Mouse (Mus musculus) neural tube, embryonic 14.5 days (tissue): ENCODE results near the gene Srsf2. TPM values are rescaled to one million over a fixed set of nuclear protein-coding genes. Genes with fewer than 3 reads are reported as not detected.

Experiments
- ATAC-seq: fragments of 200-750 bp; cut with Nextera tagmentation; 2 replicates; pipeline ENCODE4 v1.8.0; 2017; ENCODE audit warnings: low read depth, mild to moderate bottlenecking, moderate TSS enrichment, moderate library complexity
- H3K27ac ChIP-seq: fragments of 300-500 bp; sonication (generic); 2 replicates; pipeline ENCODE4 v1.5.1; 2014; ENCODE audit warnings: low read depth, mild to moderate bottlenecking, control low read depth, low read length, moderate library complexity, mixed read lengths
- H3K27me3 ChIP-seq: fragments of 300-500 bp; sonication (generic); 2 replicates; pipeline ENCODE4 v1.6.1; 2014; ENCODE audit warnings: low read length; ENCODE audit not compliant: control insufficient read depth, insufficient read depth
- H3K36me3 ChIP-seq: fragments of 300-500 bp; sonication (generic); 2 replicates; pipeline ENCODE4 v1.6.1; 2014; ENCODE audit warnings: low read length, mixed read lengths; ENCODE audit not compliant: control insufficient read depth, insufficient read depth
- H3K4me1 ChIP-seq: fragments of 300-500 bp; sonication (generic); 2 replicates; pipeline ENCODE4 v1.6.1; 2014; ENCODE audit warnings: low read length; ENCODE audit not compliant: control insufficient read depth, insufficient read depth
- H3K4me2 ChIP-seq: fragments of 300-500 bp; sonication (generic); 2 replicates; pipeline ENCODE4 v1.6.1; 2014; ENCODE audit warnings: mild to moderate bottlenecking, low read depth, low read length, control low read depth
- H3K4me3 ChIP-seq: fragments of 300-500 bp; sonication (generic); 2 replicates; pipeline ENCODE4 v1.5.1; 2014; ENCODE audit warnings: low read depth, low read length, control low read depth, mixed read lengths
- H3K9ac ChIP-seq: fragments of 300-500 bp; sonication (generic); replicated peaks from 2 replicates; pipeline ENCODE4 v1.6.1; 2014; ENCODE audit warnings: low read depth, mild to moderate bottlenecking, control low read depth, low read length, mixed read lengths
- H3K9me3 ChIP-seq: fragments of 300-500 bp; sonication (generic); 2 replicates; pipeline ENCODE4 v1.6.1; 2016; ENCODE audit warnings: low read length; ENCODE audit not compliant: control insufficient read depth
- WGBS: fragments of 180-500 bp; shearing (Covaris S2); extraction: QIAGEN DNeasy Blood & Tissue Kit; methylation state at CpG from one replicate; pipeline ENCODE4 v1.1.7; 2014; 5-methylcytosine and 5-hydroxymethylcytosine counted together
- polyA plus RNA-seq: library from polyadenylated mRNA; unstranded; fragments of >200 nt; fragmentation: Nextera tagmentation; extraction: Ambion mirVana; gene quantifications from 2 replicates; pipeline ENCODE4 v1.2.1, GENCODE M21; 2014

Gene Srsf2
- polyA plus RNA-seq, 1 experiment from 2014 or later = 602 TPM

DNA sequence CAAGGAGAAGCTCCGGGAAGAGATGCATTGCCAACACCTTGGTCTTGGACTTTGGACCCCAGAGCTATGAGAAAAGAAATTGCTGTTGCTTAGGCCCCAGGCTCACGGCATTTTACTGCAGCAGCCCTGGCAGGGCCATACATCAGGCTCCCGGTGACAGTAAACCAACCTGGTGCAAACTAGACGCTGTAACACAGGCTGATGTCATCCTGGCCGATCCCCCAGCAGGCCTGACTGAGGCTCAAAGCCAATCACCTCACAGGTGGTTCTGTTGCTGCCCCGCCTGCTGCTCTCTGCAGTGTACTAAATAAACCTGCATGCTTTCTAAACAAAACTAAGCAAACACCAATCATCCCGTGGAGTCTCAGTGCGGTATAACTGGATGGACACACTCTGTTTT is 34.2 kb downstream of the Srsf2 start:
- Histone ChIP-seq H3K4me3 (no peak overlapping the region), H3K9ac (0 out of 2 replicates have a peak overlapping the region, but pooled peaks have one; percentile 3), H3K27ac (peak overlapping the region; percentile 72), H3K4me1 (peaks cover 23% of the 10 kb centered on the region), H3K9me3 (no peaks in the 10 kb centered on the region), H3K27me3 (no peaks in the 10 kb centered on the region), H3K4me2 (no peak overlapping the region), H3K36me3 (no peaks in the 10 kb centered on the region)
- ATAC-seq = no peak
- WGBS = 34% methylated on average over 8 of the region's 8 CpGs

- Histone ChIP-seq H3K9me3 (no peaks in the 10 kb centered on the region), H3K27me3 (no peaks in the 10 kb centered on the region), H3K4me2 (no peak overlapping the region), H3K4me3 (no peak overlapping the region), H3K36me3 (no peaks in the 10 kb centered on the region), H3K9ac (no peak overlapping the region), H3K4me1 (peaks cover 34% of the 10 kb centered on the region), H3K27ac (no peak overlapping the region)
- 97% methylated on average over 5 of the region's 5 CpGs for WGBS
- ATAC-seq = no peak
Observed at GRCm38 (mm10) chr11:116817567-116817966, 35.3 kb downstream of the Srsf2 start.

- Histone ChIP-seq H3K4me2 (no peak overlapping the region), H3K9ac (no peak overlapping the region), H3K27me3 (no peaks in the 10 kb centered on the region), H3K9me3 (no peaks in the 10 kb centered on the region), H3K27ac (no peak overlapping the region), H3K36me3 (no peaks in the 10 kb centered on the region), H3K4me1 (peaks cover 33% of the 10 kb centered on the region), H3K4me3 (no peak overlapping the region)
- WGBS = 83% methylated on average over 5 of the region's 5 CpGs
- no peak for ATAC-seq
Observed at GRCm38 (mm10) chr11:116816769-116817168, 36.1 kb downstream of the Srsf2 start.

GRCm38 (mm10) chr11:116814884-116815415 is 37.9 kb downstream of the Srsf2 start:
- no peak for ATAC-seq
- Histone ChIP-seq H3K9me3 (no peaks in the 10 kb centered on the region), H3K36me3 (no peaks in the 10 kb centered on the region), H3K27ac (peak overlapping the region; percentile 94), H3K4me2 (no peak overlapping the region; the same call in 1 of the 2 replicates), H3K4me1 (peaks cover 49% of the 10 kb centered on the region), H3K27me3 (no peaks in the 10 kb centered on the region), H3K9ac (peak overlapping the region; percentile 28), H3K4me3 (no peak overlapping the region)
- 18% methylated on average over 7 of the region's 7 CpGs for WGBS

GRCm38 (mm10) chr11:116814076-116814883 is 38.6 kb downstream of the Srsf2 start:
- no peaks in the 10 kb centered on the region for H3K9me3 ChIP-seq
- no peaks in the 10 kb centered on the region for H3K36me3 ChIP-seq
- H3K4me2 ChIP-seq = no peak overlapping the region
- peak overlapping the region; percentile 94 for H3K27ac ChIP-seq
- 2% methylated on average over 20 of the region's 20 CpGs for WGBS
- H3K4me1 ChIP-seq = peaks cover 49% of the 10 kb centered on the region
- H3K4me3 ChIP-seq = no peak overlapping the region
- ATAC-seq = 0 out of 2 replicates have a peak, but pooled peaks have one; percentile 10
- H3K9ac ChIP-seq = peak overlapping the region; percentile 28; the same call in 1 of the 2 replicates
- no peaks in the 10 kb centered on the region for H3K27me3 ChIP-seq

DNA sequence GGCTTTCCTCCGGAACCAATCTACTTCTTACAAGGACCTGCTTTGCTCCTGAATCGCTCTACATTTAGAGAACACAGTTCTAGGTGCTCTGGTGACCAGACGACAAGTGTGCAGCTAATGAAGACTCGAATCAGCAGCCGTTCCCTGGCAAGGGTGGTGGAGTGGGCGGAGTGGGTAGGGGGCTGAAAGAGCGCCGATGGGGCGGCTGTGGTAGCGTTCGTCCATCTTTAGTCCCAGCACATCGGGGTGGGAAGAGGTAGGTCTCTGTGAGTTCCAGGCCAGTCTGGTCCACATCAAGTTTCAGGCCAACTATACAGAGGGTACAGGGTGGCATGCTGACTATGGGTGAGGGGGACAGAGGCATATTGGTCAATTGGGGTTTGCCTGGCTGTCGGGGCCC is 39.3 kb downstream of the Srsf2 start:
- H3K27me3 ChIP-seq = no peaks in the 10 kb centered on the region
- no peaks in the 10 kb centered on the region for H3K9me3 ChIP-seq
- no peak overlapping the region for H3K4me3 ChIP-seq
- no peaks in the 10 kb centered on the region for H3K36me3 ChIP-seq
- H3K27ac ChIP-seq = peak overlapping the region; percentile 94
- WGBS = 65% methylated on average over 13 of the region's 13 CpGs
- peaks cover 51% of the 10 kb centered on the region for H3K4me1 ChIP-seq
- 0 out of 2 replicates have a peak overlapping the region, but pooled peaks have one; percentile 2 for H3K9ac ChIP-seq
- ATAC-seq = no peak
- H3K4me2 ChIP-seq = no peak overlapping the region

DNA sequence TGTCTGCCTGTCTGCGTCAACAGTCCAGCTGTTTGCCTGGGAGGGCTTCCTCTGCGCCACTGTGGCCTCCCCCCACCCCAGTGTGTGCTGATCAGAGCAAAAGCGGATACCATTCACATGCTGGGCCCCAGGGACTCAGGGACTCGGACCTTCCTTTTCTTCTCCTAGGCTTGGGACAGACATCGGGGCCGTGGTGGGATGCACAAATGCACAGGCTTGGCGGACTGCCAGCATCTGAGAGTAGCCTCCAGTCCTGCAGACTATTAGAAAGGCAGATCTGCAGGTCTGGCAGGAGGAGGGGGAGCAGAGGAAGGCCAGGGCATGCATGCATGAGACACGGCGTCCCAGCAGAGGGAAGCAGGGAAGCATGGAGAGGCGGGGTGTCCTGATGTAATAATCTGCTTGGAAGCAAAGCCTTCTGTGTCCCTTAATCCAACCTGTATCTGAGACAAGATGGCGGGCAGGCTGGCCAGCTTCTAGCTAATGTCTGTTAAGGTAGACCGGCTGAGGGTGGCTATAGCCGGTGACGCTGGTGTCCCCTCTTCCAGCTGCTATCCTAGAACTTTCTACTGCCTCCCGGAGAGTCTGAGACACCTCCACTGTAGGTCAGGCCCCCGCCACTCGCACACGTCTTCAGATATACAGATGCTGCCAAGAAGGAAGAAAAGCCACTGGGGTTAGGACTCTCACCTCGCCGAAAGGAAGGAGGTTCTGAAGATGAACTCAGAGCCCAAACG is 39.9 kb downstream of the Srsf2 start:
- peaks cover 51% of the 10 kb centered on the region for H3K4me1 ChIP-seq
- H3K27ac ChIP-seq = peak overlapping the region; percentile 94
- no peak overlapping the region for H3K4me2 ChIP-seq
- no peaks in the 10 kb centered on the region for H3K9me3 ChIP-seq
- H3K27me3 ChIP-seq = no peaks in the 10 kb centered on the region
- no peaks in the 10 kb centered on the region for H3K36me3 ChIP-seq
- H3K4me3 ChIP-seq = no peak overlapping the region
- no peak; the same call in 1 of the 2 replicates for ATAC-seq
- 40% methylated on average over 21 of the region's 21 CpGs for WGBS
- 0 out of 2 replicates have a peak overlapping the region, but pooled peaks have one; percentile 12 for H3K9ac ChIP-seq

GRCm38 (mm10) chr11:116810983-116811901 is 41.7 kb downstream of the Srsf2 start:
- H3K27ac ChIP-seq = peak overlapping the region; percentile 94
- peaks cover 54% of the 10 kb centered on the region for H3K4me1 ChIP-seq
- H3K9ac ChIP-seq = peak overlapping the region; percentile 48
- H3K36me3 ChIP-seq = no peaks in the 10 kb centered on the region
- H3K27me3 ChIP-seq = no peaks in the 10 kb centered on the region
- H3K4me2 ChIP-seq = peak overlapping the region; percentile 52
- ATAC-seq = peak; percentile 93
- H3K4me3 ChIP-seq = peak overlapping the region; percentile 17
- H3K9me3 ChIP-seq = no peaks in the 10 kb centered on the region
- WGBS = 3% methylated on average over 32 of the region's 32 CpGs
